Mouse (Mus musculus): ENCODE results near the gene Hipk4. TPM values are rescaled to one million over a fixed set of nuclear protein-coding genes. Genes with fewer than 3 reads are reported as not detected.

Hipk4 gene
- total RNA-seq, 2 experiments from 2014 or later: not detected

- ATAC-seq (ENCODE audit: poor library complexity, severe bottlenecking): no peak
These were observed 55.4 kb downstream of the Hipk4 start for GRCm38 (mm10) chr7:27578465-27578864.

GRCm38 (mm10) chr7:27580380-27581174 lies 57.5 kb downstream of the Hipk4 start:
- no peak for ATAC-seq (ENCODE audit: poor library complexity, severe bottlenecking)

Other genes starting within 250 kb of the Hipk4 start
- not detected in 2 replicates for gene Ltbp4, start 185.6 kb upstream of the Hipk4 start, total RNA-seq (2015)
- gene Ltbp4, start 185.6 kb upstream of the Hipk4 start, total RNA-seq (2017): not detected in 2 replicates
- 42.6 and 43.6 TPM in 2 replicates for gene Shkbp1, start 167.2 kb upstream of the Hipk4 start, total RNA-seq (2015)
- 30.9 and 34.0 TPM in 2 replicates for gene Shkbp1, start 167.2 kb upstream of the Hipk4 start, total RNA-seq (2017)
- gene Gm20479, start 165.8 kb upstream of the Hipk4 start, total RNA-seq (2015): not detected in 2 replicates
- not detected in 2 replicates for gene Gm20479, start 165.8 kb upstream of the Hipk4 start, total RNA-seq (2017)
- 0.13 and 0.32 TPM in 2 replicates for gene Sptbn4, start 75.6 kb upstream of the Hipk4 start, total RNA-seq (2015)
- gene Sptbn4, start 75.6 kb upstream of the Hipk4 start, total RNA-seq (2017): 0.07 and 0.20 TPM in 2 replicates
- 35.3 and 42.0 TPM in 2 replicates for gene Blvrb, start 75.3 kb upstream of the Hipk4 start, total RNA-seq (2015)
- 15.5 and 16.2 TPM in 2 replicates for gene Blvrb, start 75.3 kb upstream of the Hipk4 start, total RNA-seq (2017)
- gene Sertad3, start 49.5 kb upstream of the Hipk4 start, total RNA-seq (2015): 5.8 and 7.8 TPM in 2 replicates
- gene Sertad3, start 49.5 kb upstream of the Hipk4 start, total RNA-seq (2017): 11.1 and 11.6 TPM in 2 replicates
- gene Sertad1, start 36.4 kb upstream of the Hipk4 start, total RNA-seq (2015): 17.4 and 18.9 TPM in 2 replicates
- 11.2 and 19.7 TPM in 2 replicates for gene Sertad1, start 36.4 kb upstream of the Hipk4 start, total RNA-seq (2017)
- gene Prx, start 23.9 kb upstream of the Hipk4 start, total RNA-seq (2015): 0.05 and 0.16 TPM in 2 replicates
- 0.22 TPM in 1 of 2 replicates, not detected in the other for gene Prx, start 23.9 kb upstream of the Hipk4 start, total RNA-seq (2017)
- gene Pld3, start 30.0 kb downstream of the Hipk4 start, total RNA-seq (2015): 7.7 and 19.6 TPM in 2 replicates
- gene Pld3, start 30.0 kb downstream of the Hipk4 start, total RNA-seq (2017): 6.6 and 8.0 TPM in 2 replicates
- gene 2310022A10Rik, start 30.0 kb downstream of the Hipk4 start, total RNA-seq (2015): 9.4 and 9.9 TPM in 2 replicates
- 3.3 and 7.2 TPM in 2 replicates for gene 2310022A10Rik, start 30.0 kb downstream of the Hipk4 start, total RNA-seq (2017)
- gene Akt2, start 68.3 kb downstream of the Hipk4 start, total RNA-seq (2015): 40.2 TPM in 2 replicates
- 53.8 and 55.7 TPM in 2 replicates for gene Akt2, start 68.3 kb downstream of the Hipk4 start, total RNA-seq (2017)
- gene Ttc9b, start 130.6 kb downstream of the Hipk4 start, total RNA-seq (2015): not detected in 2 replicates
- gene Ttc9b, start 130.6 kb downstream of the Hipk4 start, total RNA-seq (2017): not detected in 2 replicates
- 1.7 and 2.4 TPM in 2 replicates for gene Map3k10, start 151.3 kb downstream of the Hipk4 start, total RNA-seq (2015)
- gene Map3k10, start 151.3 kb downstream of the Hipk4 start, total RNA-seq (2017): 2.3 and 4.3 TPM in 2 replicates
- 0.46 and 1.4 TPM in 2 replicates for gene Zfp607b, start 166.1 kb downstream of the Hipk4 start, total RNA-seq (2015)
- gene Zfp607b, start 166.1 kb downstream of the Hipk4 start, total RNA-seq (2017): 0.41 and 1.6 TPM in 2 replicates
- gene Zfp60, start 208.1 kb downstream of the Hipk4 start, total RNA-seq (2015): 4.6 and 5.1 TPM in 2 replicates
- gene Zfp60, start 208.1 kb downstream of the Hipk4 start, total RNA-seq (2017): 3.3 and 4.3 TPM in 2 replicates

All from megakaryocyte, adult 5-6 weeks (primary cell).